Mouse (Mus musculus): Measurements from ENCODE around the gene Maml3.

GRCm38 (mm10) chr3:51860458-51860857 lies 244.4 kb downstream of the Maml3 start:
- no peak for TF ChIP-seq POLR2A (IDR thresholded peaks at IDR 0.05; ENCODE audit: insufficient read length, low read depth)
- TF ChIP-seq TCF12 (IDR thresholded peaks at IDR 0.05; ENCODE audit: insufficient read depth, poor library complexity, severe bottlenecking) = no peak
- TF ChIP-seq CEBPB (IDR thresholded peaks at IDR 0.05; ENCODE audit: insufficient read depth, poor library complexity, severe bottlenecking) = no peak
- peak in 1 of 3 experiments; percentile 47 for TF ChIP-seq MYOD1 (IDR thresholded peaks at IDR 0.05; ENCODE audit: control insufficient read depth in 1 of 3, insufficient read length in 2 of 3, low read depth in 2 of 3)
- no peak for TF ChIP-seq USF1 (IDR thresholded peaks at IDR 0.05; ENCODE audit: low read depth)
- peak in 1 of 3 experiments; percentile 18 for TF ChIP-seq MYOG (IDR thresholded peaks at IDR 0.05; ENCODE audit: control insufficient read depth in 1 of 3, insufficient read depth in 1 of 3, insufficient read length in 2 of 3, low read depth in 2 of 3)
- TF ChIP-seq SRF (IDR thresholded peaks at IDR 0.05; ENCODE audit: control insufficient read depth, insufficient read length, low read depth) = no peak

Measured in myocyte (in vitro differentiated cells).